Mouse (Mus musculus): ENCODE data around the gene Lemd1. TPM values are rescaled to one million over a fixed set of nuclear protein-coding genes. Genes with fewer than 3 reads are reported as not detected.
"Not testable (repeated sequence)": the region's sequence is repeated elsewhere in the genome, so short reads cannot be mapped to it uniquely, and the experiment has no call there.

Lemd1 gene
- total RNA-seq, 2 experiments from 2014 or later, result not detected

- no peak for ATAC-seq (replicated peaks; ENCODE audit: poor library complexity, severe bottlenecking)
Observed at GRCm38 (mm10) chr1:132234757-132235273, 43.6 kb downstream of the Lemd1 start.

GRCm38 (mm10) chr1:132237585-132238159 is 46.4 kb downstream of the Lemd1 start:
- ATAC-seq (replicated peaks; ENCODE audit: poor library complexity, severe bottlenecking), result peak; percentile 53; the same call in 1 of the 2 replicates

- ATAC-seq (replicated peaks; ENCODE audit: poor library complexity, severe bottlenecking), result no peak
Observed at GRCm38 (mm10) chr1:132245010-132245409, 53.8 kb downstream of the Lemd1 start.

- ATAC-seq (replicated peaks; ENCODE audit: poor library complexity, severe bottlenecking), result peak; percentile 85
Observed at GRCm38 (mm10) chr1:132246137-132246536, 54.9 kb downstream of the Lemd1 start.

- ATAC-seq (replicated peaks; ENCODE audit: poor library complexity, severe bottlenecking), result no peak
Observed at GRCm38 (mm10) chr1:132246641-132247040, 55.4 kb downstream of the Lemd1 start.

GRCm38 (mm10) chr1:132254467-132254866 is 63.2 kb downstream of the Lemd1 start:
- ATAC-seq (replicated peaks; ENCODE audit: poor library complexity, severe bottlenecking), result no peak

GRCm38 (mm10) chr1:132260331-132260730 is 69.1 kb downstream of the Lemd1 start:
- no peak for ATAC-seq (replicated peaks; ENCODE audit: poor library complexity, severe bottlenecking)

- ATAC-seq (replicated peaks; ENCODE audit: poor library complexity, severe bottlenecking), result peak; percentile 20; the same call in 1 of the 2 replicates
Observed at GRCm38 (mm10) chr1:132261058-132261457, 69.8 kb downstream of the Lemd1 start.

GRCm38 (mm10) chr1:132263618-132264017 is 72.4 kb downstream of the Lemd1 start:
- ATAC-seq (replicated peaks; ENCODE audit: poor library complexity, severe bottlenecking), result no peak

GRCm38 (mm10) chr1:132264577-132264976 is 73.3 kb downstream of the Lemd1 start:
- 0 out of 2 replicates have a peak, but pooled peaks have one; percentile 30 for ATAC-seq (replicated peaks; ENCODE audit: poor library complexity, severe bottlenecking)

GRCm38 (mm10) chr1:132265211-132265859 is 74.1 kb downstream of the Lemd1 start:
- ATAC-seq (replicated peaks; ENCODE audit: poor library complexity, severe bottlenecking), result no peak

- no peak for ATAC-seq (replicated peaks; ENCODE audit: poor library complexity, severe bottlenecking)
Observed at GRCm38 (mm10) chr1:132265936-132266335, 74.7 kb downstream of the Lemd1 start.

- ATAC-seq (replicated peaks; ENCODE audit: poor library complexity, severe bottlenecking), result no peak
Observed at GRCm38 (mm10) chr1:132266791-132267557, 75.7 kb downstream of the Lemd1 start.

- ATAC-seq (replicated peaks; ENCODE audit: poor library complexity, severe bottlenecking), result no peak
Observed at GRCm38 (mm10) chr1:132267959-132268358, 76.7 kb downstream of the Lemd1 start.

GRCm38 (mm10) chr1:132268418-132269060 is 77.3 kb downstream of the Lemd1 start:
- ATAC-seq (replicated peaks; ENCODE audit: poor library complexity, severe bottlenecking), result no peak

- ATAC-seq (replicated peaks; ENCODE audit: poor library complexity, severe bottlenecking), result no peak
Observed at GRCm38 (mm10) chr1:132271237-132271636, 80.0 kb downstream of the Lemd1 start.

- no peak for ATAC-seq (replicated peaks; ENCODE audit: poor library complexity, severe bottlenecking)
Observed at GRCm38 (mm10) chr1:132276694-132277093, 85.5 kb downstream of the Lemd1 start.

- no peak for ATAC-seq (replicated peaks; ENCODE audit: poor library complexity, severe bottlenecking)
Observed at GRCm38 (mm10) chr1:132277124-132277523, 85.9 kb downstream of the Lemd1 start.

- ATAC-seq (replicated peaks; ENCODE audit: poor library complexity, severe bottlenecking), result not testable (repeated sequence)
Observed at GRCm38 (mm10) chr1:132280636-132281035, 89.4 kb downstream of the Lemd1 start.

- ATAC-seq (replicated peaks; ENCODE audit: poor library complexity, severe bottlenecking), result no peak
Observed at GRCm38 (mm10) chr1:132281523-132282176, 90.4 kb downstream of the Lemd1 start.
